Mouse (Mus musculus): ENCODE measurements at regions not wholly inside any gene's neighbourhood (a gene's known extent, or its start where the extent isn't known, plus 50 kb on each side); places are given as distances from the start of the nearest gene placed in this dataset.

DNA sequence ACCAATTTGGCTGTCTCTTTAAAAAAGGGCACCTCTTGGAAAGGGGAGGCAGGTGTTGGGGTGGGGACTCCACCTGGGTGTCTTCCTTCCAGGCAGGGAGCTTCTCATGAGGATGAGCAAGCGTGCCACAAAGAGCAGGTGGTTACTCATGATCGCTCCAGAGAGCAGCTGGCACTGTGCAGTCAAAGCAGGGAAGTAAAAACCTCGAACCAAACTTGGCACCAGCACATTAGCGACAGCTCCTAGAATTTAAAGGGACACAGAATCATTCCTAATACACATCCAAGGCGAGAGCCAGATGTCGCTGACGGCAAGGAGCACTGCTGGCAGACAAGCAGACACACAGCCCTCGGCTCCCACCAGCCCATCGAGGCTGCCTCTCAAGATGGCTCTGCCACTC lies 70.4 kb downstream of the Irx5 start:
- no peak for DNase-seq

- DNase-seq = peak; percentile 20
These were observed 79.7 kb downstream of the Irx5 start for GRCm38 (mm10) chr8:92437075-92437663.

DNA sequence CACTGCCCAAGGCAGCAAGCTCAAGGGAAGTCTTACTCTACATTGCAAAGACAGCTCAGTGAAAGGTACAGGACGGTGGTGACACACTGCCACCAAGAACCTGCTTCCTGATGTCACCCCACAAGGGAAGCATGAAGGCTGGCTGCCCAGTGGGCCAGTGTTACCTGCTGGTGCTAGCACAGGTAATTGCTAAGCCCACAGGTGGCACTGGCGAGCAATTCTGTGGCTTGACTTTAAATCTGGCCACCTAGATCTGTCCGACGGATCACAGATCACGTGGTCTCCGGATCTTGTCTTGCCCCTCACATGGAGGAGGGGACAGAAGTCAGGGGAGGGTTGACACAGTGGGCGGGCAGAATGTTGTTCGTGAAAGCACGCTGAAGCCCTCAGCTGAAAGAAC lies 80.9 kb downstream of the Irx5 start:
- DNase-seq = no peak

DNA sequence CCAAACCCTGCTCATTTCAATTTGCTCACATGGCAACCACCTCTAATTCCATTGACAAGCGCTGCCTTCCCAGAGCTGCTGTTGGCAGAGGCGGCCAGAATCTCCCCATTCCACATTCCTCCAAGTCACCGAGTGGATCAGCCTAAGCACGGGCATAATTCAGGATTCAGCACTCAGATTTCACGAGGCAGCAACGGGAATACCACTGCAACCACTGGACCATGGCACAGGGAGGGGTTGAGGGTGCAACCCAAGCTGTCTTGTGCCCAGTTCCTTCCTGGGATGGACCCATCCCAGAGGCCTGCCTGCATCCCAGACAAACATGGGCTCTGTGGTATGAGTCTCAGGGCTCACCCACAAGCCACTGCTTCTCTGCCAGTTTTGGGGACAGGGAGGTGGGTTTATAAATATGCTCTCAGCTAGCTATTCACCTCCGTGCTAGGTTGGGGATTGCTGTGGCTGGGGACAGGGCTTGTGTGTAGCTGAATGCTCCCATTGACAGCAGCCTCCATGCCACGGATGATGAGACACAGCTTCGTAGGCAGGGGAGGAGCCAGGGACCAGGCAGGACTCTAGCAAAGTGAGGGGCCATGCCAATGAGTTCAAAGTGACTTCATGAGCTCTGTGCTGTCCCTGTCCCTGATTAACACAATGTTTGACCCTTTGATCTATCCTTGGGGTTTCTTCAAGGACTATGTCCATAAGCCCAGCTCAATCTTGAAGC lies 82.5 kb downstream of the Irx5 start:
- DNase-seq = no peak

GRCm38 (mm10) chr8:92442086-92442485 lies 84.7 kb downstream of the Irx5 start:
- no peak for DNase-seq

DNA sequence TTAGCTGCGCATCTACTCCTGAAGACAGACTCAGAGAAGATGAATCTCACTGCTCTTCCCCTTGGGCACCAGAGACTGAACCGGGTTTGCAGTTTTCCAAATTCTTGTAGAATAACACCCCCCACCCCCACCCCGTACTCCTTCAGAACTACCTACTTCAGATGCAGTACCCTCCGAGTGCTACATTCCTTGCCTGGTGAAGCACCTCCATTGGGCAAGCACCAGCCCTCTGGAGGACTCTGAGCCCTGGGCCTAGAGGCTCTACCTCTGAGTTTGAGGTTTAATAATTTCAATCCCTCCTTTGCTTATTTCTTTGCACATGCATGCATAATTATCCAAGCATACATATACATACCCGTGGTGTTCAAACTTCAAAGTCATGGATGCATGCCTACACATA lies 101.9 kb downstream of the Irx5 start:
- no peak for DNase-seq

- peak; percentile 82 for DNase-seq
These were observed 102.9 kb downstream of the Irx5 start for GRCm38 (mm10) chr8:92460129-92460953.

DNA sequence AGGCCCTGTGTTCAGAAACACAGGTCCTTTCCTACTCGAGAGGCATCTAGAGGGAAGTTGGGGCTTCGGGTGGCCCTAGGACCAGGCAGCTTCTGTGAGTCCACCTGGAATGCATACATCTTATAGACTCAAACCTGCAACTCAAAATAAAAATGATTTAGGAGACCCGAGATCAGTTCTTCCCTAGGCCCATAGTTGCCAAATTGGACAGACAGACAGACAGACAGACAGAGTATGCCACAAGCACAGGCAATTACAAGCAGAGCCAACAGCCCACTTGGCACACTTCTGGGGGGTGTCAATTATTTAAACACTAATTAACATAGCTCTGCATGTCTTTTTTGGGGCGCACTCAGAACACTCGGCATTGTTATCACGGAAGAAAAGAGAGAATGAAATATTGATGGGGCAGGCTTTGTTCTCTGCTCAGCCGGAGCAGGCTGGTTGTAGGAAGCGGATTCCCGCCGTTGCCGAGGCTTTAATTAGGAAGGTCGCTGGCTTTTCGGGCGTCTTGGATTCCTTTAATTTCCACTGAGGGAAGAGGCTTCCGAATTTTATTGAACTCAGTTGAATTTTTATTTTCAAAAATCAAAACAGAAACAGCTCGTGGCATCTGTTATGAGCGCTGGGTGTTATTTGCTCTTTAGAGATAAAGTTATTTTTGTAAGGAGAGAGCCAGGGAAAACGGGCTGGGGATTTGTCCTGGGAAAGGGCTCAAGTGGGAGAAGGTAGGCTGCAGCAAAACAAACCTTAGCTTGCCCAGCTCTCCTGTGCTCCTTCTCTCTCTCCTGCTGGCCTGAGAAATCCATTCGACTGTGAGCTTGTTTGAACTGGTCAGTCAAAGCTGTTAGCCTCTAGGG lies 111.9 kb downstream of the Irx5 start:
- DNase-seq = peak; percentile 74

- no peak for DNase-seq
These were observed 114.8 kb downstream of the Irx5 start for GRCm38 (mm10) chr8:92472257-92472656.

GRCm38 (mm10) chr8:92472817-92473216 lies 115.4 kb downstream of the Irx5 start:
- no peak for DNase-seq

- no peak for DNase-seq
These were observed 125.0 kb downstream of the Irx5 start for GRCm38 (mm10) chr8:92482393-92482792.

- peak; percentile 22 for DNase-seq
These were observed 125.8 kb downstream of the Irx5 start for GRCm38 (mm10) chr8:92483055-92483765.

DNA sequence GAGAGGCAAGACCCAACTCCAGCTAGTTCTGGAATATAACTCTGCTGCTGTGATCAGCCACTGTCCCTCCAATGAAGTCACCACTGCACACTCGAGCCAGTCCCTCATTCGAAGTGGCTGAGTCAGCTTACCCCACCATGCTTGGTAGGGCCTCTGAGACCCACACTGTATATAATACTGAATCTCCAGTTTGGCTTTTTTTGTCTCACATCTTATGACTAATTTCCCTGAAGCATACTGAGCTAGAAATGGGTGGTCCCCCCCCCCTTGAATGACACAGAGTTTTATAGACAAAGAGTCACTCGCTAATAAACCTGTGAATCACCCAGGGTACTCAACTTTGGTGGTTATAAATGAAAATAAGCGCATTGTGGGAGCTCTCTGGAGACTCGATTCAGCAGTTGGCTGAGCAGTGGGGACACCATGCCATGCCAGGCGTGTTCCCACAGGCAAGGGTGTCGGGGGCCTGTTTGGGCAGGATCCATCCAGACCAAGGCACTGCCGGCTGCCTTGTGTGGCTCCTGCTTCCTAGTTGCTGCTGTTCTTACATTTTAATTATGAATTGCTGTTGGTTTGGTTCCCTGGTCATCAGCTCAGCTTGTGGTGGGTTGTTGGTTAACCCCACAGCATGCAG lies 131.2 kb downstream of the Irx5 start:
- no peak for DNase-seq

GRCm38 (mm10) chr8:92491533-92491932 lies 134.1 kb downstream of the Irx5 start:
- DNase-seq = no peak

- DNase-seq = no peak
These were observed 136.0 kb downstream of the Irx5 start for GRCm38 (mm10) chr8:92493403-92493802.

GRCm38 (mm10) chr8:92505552-92506281 lies 148.3 kb downstream of the Irx5 start:
- DNase-seq = peak; percentile 11

- DNase-seq = no peak
These were observed 149.0 kb downstream of the Irx5 start for GRCm38 (mm10) chr8:92506436-92506835.

DNA sequence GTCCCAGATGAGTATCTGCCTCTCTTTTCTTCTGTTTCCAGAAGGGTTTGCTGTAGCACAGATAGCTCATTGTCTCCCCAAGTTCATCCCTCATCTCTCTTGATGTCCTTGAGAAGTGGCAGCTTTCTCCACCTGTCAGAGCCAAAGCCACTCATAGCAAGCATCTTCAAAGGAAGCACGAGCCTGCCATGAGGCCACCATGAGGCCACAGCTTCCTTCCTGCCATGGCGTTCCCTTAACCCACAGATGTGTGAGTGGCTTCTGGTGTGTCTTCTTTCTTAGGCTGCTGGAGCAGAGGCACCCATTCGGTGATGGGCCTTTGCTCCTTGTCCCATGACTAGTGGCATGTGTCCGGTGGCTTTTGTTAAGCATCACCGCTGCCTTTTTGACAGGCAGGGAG lies 149.5 kb downstream of the Irx5 start:
- no peak for DNase-seq

DNA sequence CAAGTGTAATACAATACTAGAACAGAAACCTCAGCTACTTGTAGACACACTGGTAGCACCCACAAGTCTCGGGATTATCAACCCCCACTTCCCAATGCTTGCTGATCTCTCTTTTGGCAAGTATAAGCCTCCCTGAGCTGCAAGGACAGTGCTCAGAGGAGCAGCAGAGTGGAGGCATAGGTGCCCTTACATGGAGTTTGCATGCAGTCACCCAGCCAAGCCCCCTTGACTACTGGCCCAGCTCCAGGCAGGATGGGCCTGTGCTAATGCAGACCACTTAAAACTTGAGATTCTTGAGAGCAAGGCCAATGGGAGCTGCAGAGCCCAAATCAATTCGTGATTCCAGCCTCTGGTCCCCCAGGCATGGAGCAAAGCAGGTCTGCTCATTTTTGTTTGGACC lies 158.0 kb downstream of the Irx5 start:
- DNase-seq = no peak

- DNase-seq = no peak
These were observed 156.1 kb upstream of the Irx6 start for GRCm38 (mm10) chr8:92518031-92518430.

GRCm38 (mm10) chr8:92518486-92518885 lies 155.6 kb upstream of the Irx6 start:
- no peak for DNase-seq
